Mouse (Mus musculus) G1E (cell line): Measurements from ENCODE around the gene Rpain. TPM values are rescaled to one million over a fixed set of nuclear protein-coding genes. Genes with fewer than 3 reads are reported as not detected.

Experiments used
- ATAC-seq: 2 replicates; pipeline ENCODE4 v1.8.0; 2016; ENCODE audit warnings: mild to moderate bottlenecking; ENCODE audit not compliant: insufficient number of reproducible peaks, poor library complexity, low FRiP score, severe bottlenecking; ENCODE audit errors: extremely low read depth
- DNase-seq: peaks from one replicate; pipeline ENCODE4 v3.0.0; 2012; ENCODE audit warnings: low spot score
- H3K27me3 ChIP-seq: 2 replicates; pipeline ENCODE4 v1.6.1; 2012; ENCODE audit warnings: mild to moderate bottlenecking, low read length, inconsistent platforms; ENCODE audit not compliant: insufficient read depth
- H3K36me3 ChIP-seq: replicated peaks from 2 replicates; pipeline ENCODE3; 2012; ENCODE audit warnings: mild to moderate bottlenecking, inconsistent platforms
- H3K4me1 ChIP-seq: 2 replicates; pipeline ENCODE4 v1.6.1; 2012; ENCODE audit warnings: low read depth, low read length, inconsistent platforms, mixed read lengths; ENCODE audit not compliant: insufficient read depth
- H3K4me3 ChIP-seq: 2 replicates; pipeline ENCODE4 v1.5.1; 2012; ENCODE audit warnings: low read depth, mild to moderate bottlenecking, inconsistent platforms, low read length, moderate library complexity, mixed read lengths
- H3K9me3 ChIP-seq: replicated peaks from 2 replicates; pipeline ENCODE4 v1.6.1; 2012; ENCODE audit warnings: inconsistent platforms
- CTCF ChIP-seq: IDR thresholded peaks from 2 replicates; pipeline ENCODE4 v1.5.1; 2012; ENCODE audit warnings: low read depth, low read length, inconsistent platforms, mixed read lengths
- GATA1 ChIP-seq: IDR thresholded peaks from 2 replicates; pipeline ENCODE4 v1.6.1; 2012; ENCODE audit warnings: borderline replicate concordance, low read length, inconsistent platforms, mixed read lengths
- GATA2 ChIP-seq: IDR thresholded peaks from 2 replicates; pipeline ENCODE4 v1.6.1; 2012; ENCODE audit warnings: low read depth, low read length, inconsistent platforms, borderline replicate concordance
- POLR2AphosphoS5 ChIP-seq: IDR thresholded peaks from 2 replicates; pipeline ENCODE4 v1.6.1; 2012; ENCODE audit warnings: low read depth, low read length, inconsistent platforms; ENCODE audit not compliant: insufficient replicate concordance
- TAL1 ChIP-seq: conservative IDR thresholded peaks from 2 replicates; pipeline ENCODE4 v1.6.1; 2012; ENCODE audit warnings: low read depth, low read length, inconsistent platforms, mixed read lengths
- polyA plus RNA-seq: library from polyadenylated mRNA; stranded (reverse); fragments of >175 nt; gene quantifications from 2 replicates; pipeline ENCODE4 v1.2.3, GENCODE M21; 2012
- total RNA-seq, 2 experiments: library from RNA; stranded (forward) in 1 of 2; stranded (reverse) in 1 of 2; fragments of 200-1000 nt in 1 of 2; fragments of >200 nt in 1 of 2; fragmentation: Nextera tagmentation in 1 of 2; gene quantifications; 2 replicates each; pipeline ENCODE4 v1.2.3; 2014 to 2017

The Rpain gene
- total and polyA plus RNA-seq, 3 experiments = 14.9 to 73.4 (median 30.9) TPM

GRCm38 (mm10) chr11:70972586-70972985 lies 2.6 kb downstream of the Rpain start:
- Histone ChIP-seq H3K27me3 (no peaks in the 10 kb centered on the region), H3K4me1 (peaks cover 67% of the 10 kb centered on the region), H3K9me3 (peaks cover 4% of the 10 kb centered on the region; the same call in 1 of the 2 replicates), H3K4me3 (no peak overlapping the region), H3K36me3 (peaks cover 67% of the 10 kb centered on the region)
- DNase-seq (no peak), ATAC-seq (no peak)
- no peak for TF ChIP-seq CTCF
- no peak for TF ChIP-seq GATA2
- TF ChIP-seq GATA1 = no peak
- TF ChIP-seq TAL1 = no peak
- no peak for TF ChIP-seq POLR2AphosphoS5

GRCm38 (mm10) chr11:70973947-70974346 lies 3.9 kb downstream of the Rpain start:
- H3K27me3 ChIP-seq = no peaks in the 10 kb centered on the region
- TF ChIP-seq GATA1 (no peak), POLR2AphosphoS5 (no peak), GATA2 (no peak), CTCF (peak; percentile 33), TAL1 (no peak)
- no peak for DNase-seq
- peaks cover 4% of the 10 kb centered on the region; the same call in 1 of the 2 replicates for H3K9me3 ChIP-seq
- peaks cover 74% of the 10 kb centered on the region for H3K36me3 ChIP-seq
- no peak overlapping the region for H3K4me3 ChIP-seq
- peaks cover 73% of the 10 kb centered on the region for H3K4me1 ChIP-seq
- ATAC-seq = no peak

- Histone ChIP-seq H3K4me1 (peaks cover 85% of the 10 kb centered on the region), H3K27me3 (no peaks in the 10 kb centered on the region), H3K9me3 (peaks cover 4% of the 10 kb centered on the region; the same call in 1 of the 2 replicates), H3K4me3 (no peak overlapping the region), H3K36me3 (peaks cover 87% of the 10 kb centered on the region)
- ATAC-seq (no peak), DNase-seq (no peak)
- TF ChIP-seq GATA1 = no peak
- TF ChIP-seq POLR2AphosphoS5 = 0 out of 2 replicates have a peak, but pooled peaks have one; percentile 19
- TF ChIP-seq GATA2 = no peak
- TF ChIP-seq CTCF = no peak
These were observed 5.2 kb downstream of the Rpain start for GRCm38 (mm10) chr11:70975193-70975592.

DNA sequence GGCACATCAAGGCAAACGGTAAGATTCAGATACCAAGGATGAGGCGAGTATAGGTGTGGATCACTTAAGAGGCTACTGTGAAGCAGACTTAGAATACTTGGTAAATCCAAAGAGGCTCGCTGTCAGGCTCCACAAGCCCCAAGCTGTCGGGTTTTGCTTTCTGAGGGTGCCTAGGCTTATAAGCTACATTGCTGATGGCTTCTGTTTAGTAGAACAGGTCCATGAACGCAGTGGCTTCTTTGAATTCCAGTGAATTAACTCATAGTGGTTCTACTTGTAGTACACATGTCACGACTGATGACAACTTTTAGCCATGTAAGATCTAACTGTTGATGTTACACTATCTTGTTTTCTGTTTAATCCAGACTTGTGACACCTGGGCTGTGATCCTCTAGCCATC lies 7.3 kb downstream of the Rpain start:
- peaks cover 84% of the 10 kb centered on the region for H3K4me1 ChIP-seq
- H3K27me3 ChIP-seq = no peaks in the 10 kb centered on the region
- no peaks in the 10 kb centered on the region for H3K9me3 ChIP-seq
- no peak for DNase-seq
- no peak for ATAC-seq
- H3K36me3 ChIP-seq = peaks cover 93% of the 10 kb centered on the region
- no peak for TF ChIP-seq TAL1
- no peak for TF ChIP-seq POLR2AphosphoS5
- no peak for TF ChIP-seq GATA1
- TF ChIP-seq GATA2 = no peak
- TF ChIP-seq CTCF = no peak
- no peak overlapping the region for H3K4me3 ChIP-seq

- H3K36me3 ChIP-seq = peaks cover 83% of the 10 kb centered on the region
- peaks cover 67% of the 10 kb centered on the region for H3K4me1 ChIP-seq
- no peak for TF ChIP-seq CTCF
- no peak for TF ChIP-seq TAL1
- TF ChIP-seq GATA2 = no peak
- TF ChIP-seq GATA1 = no peak
- no peak for TF ChIP-seq POLR2AphosphoS5
- H3K9me3 ChIP-seq = no peaks in the 10 kb centered on the region
- DNase-seq (no peak), ATAC-seq (no peak)
- H3K27me3 ChIP-seq = no peaks in the 10 kb centered on the region
- peak overlapping the region; percentile 96; the same call in 1 of the 2 replicates for H3K4me3 ChIP-seq
These were observed 10.2 kb downstream of the Rpain start for GRCm38 (mm10) chr11:70980232-70980631.

DNA sequence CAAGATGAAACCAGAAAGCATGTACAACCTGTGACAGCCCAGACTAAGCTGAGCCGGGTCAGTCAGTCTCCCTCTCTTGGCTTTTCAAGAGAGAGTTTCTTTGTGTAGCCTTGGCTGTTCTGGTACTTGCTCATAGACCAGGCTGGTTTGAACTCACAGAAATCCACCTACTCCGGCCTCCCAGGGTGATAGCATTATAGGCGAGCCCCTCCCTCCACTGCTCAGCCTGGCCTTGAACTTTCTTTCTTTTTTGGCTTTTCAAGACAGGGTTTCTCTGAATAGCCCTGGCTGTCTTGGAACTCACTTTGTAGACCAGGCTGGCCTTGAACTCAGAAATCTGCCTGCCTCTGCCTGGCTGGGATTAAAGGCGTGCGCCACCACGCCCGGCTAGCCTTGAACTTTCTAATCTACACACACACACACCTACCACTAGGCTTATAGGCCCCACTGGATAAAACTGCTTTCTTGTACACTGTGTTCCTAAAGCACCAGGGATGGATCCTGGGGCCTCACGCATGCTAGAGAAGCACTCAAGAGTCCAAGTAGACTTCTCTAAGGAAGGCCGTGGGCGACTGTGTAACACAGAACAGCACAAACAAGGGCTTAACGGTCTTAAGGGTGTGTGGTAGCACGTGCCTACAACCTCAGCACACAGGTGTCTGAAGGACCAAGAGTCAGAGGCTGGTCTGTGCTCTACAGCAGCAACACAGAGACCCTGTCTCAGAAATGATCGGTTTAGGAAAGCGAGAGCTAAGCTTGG lies 10.9 kb downstream of the Rpain start:
- TF ChIP-seq POLR2AphosphoS5 = no peak
- TF ChIP-seq GATA2 = no peak
- no peak for TF ChIP-seq CTCF
- no peak for TF ChIP-seq GATA1
- TF ChIP-seq TAL1 = no peak
- peaks cover 83% of the 10 kb centered on the region for H3K36me3 ChIP-seq
- H3K9me3 ChIP-seq = no peaks in the 10 kb centered on the region
- ATAC-seq (no peak), DNase-seq (no peak)
- no peaks in the 10 kb centered on the region for H3K27me3 ChIP-seq
- H3K4me1 ChIP-seq = peaks cover 60% of the 10 kb centered on the region
- peak overlapping the region; percentile 96 for H3K4me3 ChIP-seq
